Mouse (Mus musculus): ENCODE measurements around the gene Hmx2. TPM values are rescaled to one million over a fixed set of nuclear protein-coding genes. Genes with fewer than 3 reads are reported as not detected.

The Hmx2 gene
- total and polyA plus RNA-seq, 3 experiments: 2.0 to 3.1 (median 2.9) TPM

- no peaks in the 10 kb centered on the region for H3K9me3 ChIP-seq (replicated peaks; ENCODE audit: low read length)
- DNase-seq (ENCODE audit: extremely low read depth): peak; percentile 19
- H3K27me3 ChIP-seq (replicated peaks): peaks cover 84% of the 10 kb centered on the region
- H3K4me2 ChIP-seq (ENCODE audit: insufficient read depth, low read depth, poor library complexity, severe bottlenecking): no peak overlapping the region
- no peak overlapping the region for H3K27ac ChIP-seq (ENCODE audit: insufficient read depth, low read depth)
- TF ChIP-seq SMC3 (IDR thresholded peaks at IDR 0.05; ENCODE audit: low read depth, low read length): peak; percentile 37
- peak; percentile 23 for TF ChIP-seq RAD21 (IDR thresholded peaks at IDR 0.05; ENCODE audit: low read depth, low read length)
- no peak for TF ChIP-seq ZC3H11A (IDR thresholded peaks at IDR 0.05; ENCODE audit: low read depth, low read length)
- peak in 1 of 2 experiments; percentile 57; a peak in 2 of 4 replicates for TF ChIP-seq CTCF (conservative IDR thresholded peaks at IDR 0.05 in 1 of 2, IDR thresholded peaks at IDR 0.05 in 1 of 2; ENCODE audit: low read depth in 2 of 2, low read length in 2 of 2)
- no peak overlapping the region for H3K4me3 ChIP-seq (replicated peaks in 1 of 3; ENCODE audit: low read depth in 2 of 3, low read length in 2 of 3, poor library complexity in 1 of 3)
- no peaks in the 10 kb centered on the region for H3K36me3 ChIP-seq (replicated peaks in 1 of 2; ENCODE audit: control insufficient read depth in 1 of 2, insufficient read depth in 1 of 2, low read length in 1 of 2)
- H3K4me1 ChIP-seq (ENCODE audit: control insufficient read depth in 1 of 2, insufficient read depth in 2 of 2): no peaks in the 10 kb centered on the region
- no peak overlapping the region for H3K9ac ChIP-seq (ENCODE audit: insufficient read depth, low read depth)
- dilution Hi-C loops (cut with MboI; ENCODE audit: extremely low pct_ligation_motif_present, extremely low pct_unique_long_range_greater_than_20kb, low sequenced_read_pairs): no loop called here
- H3K79me2 ChIP-seq (replicated peaks; ENCODE audit: control insufficient read depth, extremely low read depth, insufficient read depth, poor library complexity, severe bottlenecking): no peaks in the 10 kb centered on the region
- in situ Hi-C loops (cut with MboI; ENCODE audit: low pct_ligation_motif_present, low pct_unique_long_range_greater_than_20kb, low sequenced_read_pairs): no loop called here
Observed at GRCm38 (mm10) chr7:131598483-131598824, 49.9 kb downstream of the Hmx2 start.

- in situ Hi-C loops (cut with MboI; ENCODE audit: low pct_ligation_motif_present, low pct_unique_long_range_greater_than_20kb, low sequenced_read_pairs) (no loop called here), dilution Hi-C loops (cut with MboI; ENCODE audit: extremely low pct_ligation_motif_present, extremely low pct_unique_long_range_greater_than_20kb, low sequenced_read_pairs) (no loop called here)
- TF ChIP-seq CTCF (conservative IDR thresholded peaks at IDR 0.05 in 1 of 2, IDR thresholded peaks at IDR 0.05 in 1 of 2; ENCODE audit: low read depth in 2 of 2, low read length in 2 of 2) (no peak), HCFC1 (IDR thresholded peaks at IDR 0.05; ENCODE audit: low read depth, low read length) (no peak), SIN3A (IDR thresholded peaks at IDR 0.05; ENCODE audit: low read length) (no peak), RAD21 (IDR thresholded peaks at IDR 0.05; ENCODE audit: low read depth, low read length) (no peak)
- Histone ChIP-seq H3K4me3 (replicated peaks in 1 of 3; ENCODE audit: low read depth in 2 of 3, low read length in 2 of 3, poor library complexity in 1 of 3) (no peak overlapping the region), H3K27me3 (replicated peaks) (peaks cover 91% of the 10 kb centered on the region), H3K9me3 (replicated peaks; ENCODE audit: low read length) (no peaks in the 10 kb centered on the region), H3K4me2 (ENCODE audit: insufficient read depth, low read depth, poor library complexity, severe bottlenecking) (no peak overlapping the region), H3K4me1 (ENCODE audit: control insufficient read depth in 1 of 2, insufficient read depth in 2 of 2) (no peaks in the 10 kb centered on the region), H3K9ac (ENCODE audit: insufficient read depth, low read depth) (no peak overlapping the region), H3K36me3 (replicated peaks in 1 of 2; ENCODE audit: control insufficient read depth in 1 of 2, insufficient read depth in 1 of 2, low read length in 1 of 2) (no peaks in the 10 kb centered on the region), H3K79me2 (replicated peaks; ENCODE audit: control insufficient read depth, extremely low read depth, insufficient read depth, poor library complexity, severe bottlenecking) (no peaks in the 10 kb centered on the region), H3K27ac (ENCODE audit: insufficient read depth, low read depth) (no peak overlapping the region)
- no peak for DNase-seq (ENCODE audit: extremely low read depth)
Observed at GRCm38 (mm10) chr7:131602106-131602505, 53.5 kb downstream of the Hmx2 start.

GRCm38 (mm10) chr7:131603186-131603585 lies 54.6 kb downstream of the Hmx2 start:
- no peaks in the 10 kb centered on the region for H3K4me1 ChIP-seq (ENCODE audit: control insufficient read depth in 1 of 2, insufficient read depth in 2 of 2)
- in situ Hi-C loops (cut with MboI; ENCODE audit: low pct_ligation_motif_present, low pct_unique_long_range_greater_than_20kb, low sequenced_read_pairs): no loop called here
- H3K9ac ChIP-seq (ENCODE audit: insufficient read depth, low read depth): no peak overlapping the region
- H3K27me3 ChIP-seq (replicated peaks): peaks cover 92% of the 10 kb centered on the region
- no peaks in the 10 kb centered on the region for H3K9me3 ChIP-seq (replicated peaks; ENCODE audit: low read length)
- DNase-seq (ENCODE audit: extremely low read depth): no peak
- dilution Hi-C loops (cut with MboI; ENCODE audit: extremely low pct_ligation_motif_present, extremely low pct_unique_long_range_greater_than_20kb, low sequenced_read_pairs): no loop called here
- no peaks in the 10 kb centered on the region for H3K79me2 ChIP-seq (replicated peaks; ENCODE audit: control insufficient read depth, extremely low read depth, insufficient read depth, poor library complexity, severe bottlenecking)
- H3K4me2 ChIP-seq (ENCODE audit: insufficient read depth, low read depth, poor library complexity, severe bottlenecking): no peak overlapping the region
- H3K4me3 ChIP-seq (replicated peaks in 1 of 3; ENCODE audit: low read depth in 2 of 3, low read length in 2 of 3, poor library complexity in 1 of 3): no peak overlapping the region
- no peaks in the 10 kb centered on the region for H3K36me3 ChIP-seq (replicated peaks in 1 of 2; ENCODE audit: control insufficient read depth in 1 of 2, insufficient read depth in 1 of 2, low read length in 1 of 2)
- H3K27ac ChIP-seq (ENCODE audit: insufficient read depth, low read depth): no peak overlapping the region
- TF ChIP-seq IRF4 (IDR thresholded peaks at IDR 0.05; ENCODE audit: low read depth, low read length) (no peak), RAD21 (IDR thresholded peaks at IDR 0.05; ENCODE audit: low read depth, low read length) (no peak), TCF12 (IDR thresholded peaks at IDR 0.05; ENCODE audit: low read depth, low read length) (no peak), SIN3A (IDR thresholded peaks at IDR 0.05; ENCODE audit: low read length) (no peak), MEF2A (IDR thresholded peaks at IDR 0.05; ENCODE audit: borderline replicate concordance, low read depth, low read length) (no peak), ZNF384 (IDR thresholded peaks at IDR 0.05; ENCODE audit: low read depth, low read length) (no peak), EP300 (IDR thresholded peaks at IDR 0.05; ENCODE audit: low read length) (no peak), MAZ (IDR thresholded peaks at IDR 0.05; ENCODE audit: low read depth, low read length) (no peak), JUN (IDR thresholded peaks at IDR 0.05; ENCODE audit: insufficient read depth, low read depth, low read length) (no peak), POLR2AphosphoS2 (IDR thresholded peaks at IDR 0.05; ENCODE audit: low read depth, low read length) (no peak), JUND (conservative IDR thresholded peaks at IDR 0.05; ENCODE audit: low read depth, low read length) (no peak), NELFE (IDR thresholded peaks at IDR 0.05; ENCODE audit: low read depth, low read length) (no peak), CHD2 (IDR thresholded peaks at IDR 0.05; ENCODE audit: low read length) (no peak), E2F4 (IDR thresholded peaks at IDR 0.05; ENCODE audit: insufficient replicate concordance, low read depth, low read length) (no peak), ETS1 (conservative IDR thresholded peaks at IDR 0.05; ENCODE audit: low read depth, low read length) (no peak), ZMIZ1 (IDR thresholded peaks at IDR 0.05; ENCODE audit: low read depth, low read length) (no peak), KAT2A (IDR thresholded peaks at IDR 0.05; ENCODE audit: insufficient replicate concordance, low read length) (no peak), RCOR1 (conservative IDR thresholded peaks at IDR 0.05; ENCODE audit: low read depth, low read length) (no peak)
